Mouse (Mus musculus) layer of hippocampus, postnatal 10 days (tissue): ENCODE results near the gene Efcab6. TPM values are rescaled to one million over a fixed set of nuclear protein-coding genes. Genes with fewer than 3 reads are reported as not detected.

Source experiments
- DNase-seq, 2 experiments: peaks; one replicate each; pipeline ENCODE4 v3.0.0; 2021; ENCODE audit warnings: low spot score in 2 of 2
- total RNA-seq, 2 experiments: library from RNA; stranded (reverse); gene quantifications; 2 replicates each; pipeline ENCODE4 v1.2.3; 2021

Efcab6 gene
- total RNA-seq, 2 experiments from 2014 or later, result 6.2 to 8.8 TPM

GRCm38 (mm10) chr15:84065701-84066100 lies 522 bp upstream of the Efcab6 start:
- DNase-seq, result no peak

- DNase-seq, result no peak
Observed at GRCm38 (mm10) chr15:84058841-84059240, 6.3 kb downstream of the Efcab6 start.

- no peak for DNase-seq
Observed at GRCm38 (mm10) chr15:84056083-84056482, 9.1 kb downstream of the Efcab6 start.

GRCm38 (mm10) chr15:84053859-84054258 lies 11.3 kb downstream of the Efcab6 start:
- DNase-seq, result peak; percentile 92 to 94

GRCm38 (mm10) chr15:84053240-84053639 lies 11.9 kb downstream of the Efcab6 start:
- no peak for DNase-seq

GRCm38 (mm10) chr15:84052390-84052789 lies 12.8 kb downstream of the Efcab6 start:
- no peak for DNase-seq

- no peak for DNase-seq
Observed at GRCm38 (mm10) chr15:84049570-84049969, 15.6 kb downstream of the Efcab6 start.

GRCm38 (mm10) chr15:84045562-84045961 lies 19.6 kb downstream of the Efcab6 start:
- no peak for DNase-seq

- DNase-seq, result no peak
Observed at GRCm38 (mm10) chr15:84037067-84037466, 28.1 kb downstream of the Efcab6 start.

- DNase-seq, result no peak
Observed at GRCm38 (mm10) chr15:84025651-84026050, 39.5 kb downstream of the Efcab6 start.

GRCm38 (mm10) chr15:84024851-84025250 lies 40.3 kb downstream of the Efcab6 start:
- no peak for DNase-seq

- no peak for DNase-seq
Observed at GRCm38 (mm10) chr15:84009366-84010083, 55.7 kb downstream of the Efcab6 start.

- DNase-seq, result no peak
Observed at GRCm38 (mm10) chr15:84004306-84004705, 60.9 kb downstream of the Efcab6 start.

- DNase-seq, result no peak
Observed at GRCm38 (mm10) chr15:83999071-83999470, 66.1 kb downstream of the Efcab6 start.

GRCm38 (mm10) chr15:83998586-83998985 lies 66.6 kb downstream of the Efcab6 start:
- no peak for DNase-seq

- peak; percentile 45 to 62 for DNase-seq
Observed at GRCm38 (mm10) chr15:83998115-83998514, 67.1 kb downstream of the Efcab6 start.

GRCm38 (mm10) chr15:83997550-83997949 lies 67.6 kb downstream of the Efcab6 start:
- peak in 1 of 2 experiments; percentile 35 for DNase-seq

GRCm38 (mm10) chr15:83996864-83997263 lies 68.3 kb downstream of the Efcab6 start:
- no peak for DNase-seq

GRCm38 (mm10) chr15:83992191-83992590 lies 73.0 kb downstream of the Efcab6 start:
- no peak for DNase-seq

GRCm38 (mm10) chr15:83991461-83991860 lies 73.7 kb downstream of the Efcab6 start:
- DNase-seq, result no peak

- no peak for DNase-seq
Observed at GRCm38 (mm10) chr15:83989241-83989640, 75.9 kb downstream of the Efcab6 start.

GRCm38 (mm10) chr15:83988087-83988486 lies 77.1 kb downstream of the Efcab6 start:
- no peak for DNase-seq
